Comparison of ENCODE assay signal across 23 mouse cellular contexts in the genomic region with DNA sequence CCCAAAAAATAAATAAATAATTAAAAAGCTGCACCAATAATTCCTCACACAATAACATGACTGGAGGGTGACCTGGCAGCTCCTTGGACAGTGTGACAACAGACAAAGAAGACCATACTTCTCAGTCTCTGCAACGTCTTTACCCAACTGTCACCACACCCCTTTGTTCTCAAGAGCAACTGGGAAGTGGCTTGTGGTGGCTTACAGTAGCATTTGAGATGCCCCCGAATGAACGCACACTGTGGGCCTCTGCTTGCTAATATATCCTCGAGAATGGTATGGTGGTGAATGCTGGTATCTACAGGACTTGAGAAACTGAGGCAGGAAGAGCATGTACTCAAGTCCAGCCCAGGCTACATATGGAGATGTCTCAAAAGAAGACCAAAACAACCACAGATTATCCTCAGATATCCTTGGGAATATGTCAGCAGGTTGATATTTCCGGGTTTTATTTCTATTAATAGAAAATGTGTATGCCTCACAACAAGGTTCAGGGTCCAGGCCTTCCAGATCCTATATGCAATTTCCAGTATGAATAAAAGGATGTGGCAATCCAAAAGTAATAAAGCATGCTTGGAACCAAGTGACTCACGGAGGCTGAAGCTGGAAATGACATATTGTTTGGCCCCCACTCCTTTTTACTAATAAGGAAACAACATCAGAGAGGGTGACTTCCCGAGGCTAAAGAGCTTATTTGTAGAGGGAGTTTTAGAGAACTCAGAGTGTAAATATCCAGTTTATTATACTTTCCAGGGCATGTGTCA. TPM values are rescaled to one million over a fixed set of nuclear protein-coding genes. Genes with fewer than 3 reads are reported as not detected.
A peak's percentile ranks its signal among the peaks of the same experiment; 100 is the strongest.
DNase-seq lines count a peak whose midpoint lies in the region; ATAC-seq lines count a peak whose summit lies in the region.
"Had no signal": no experiment of that assay in that cellular context is flagged by ENCODE, and none has a peak within 500 bp of the region (broad histone marks: within the 10 kb centered on the region; RNA-seq: fewer than 3 reads in every experiment).

No protein-coding gene starts in this region.

- DNase-seq in 3T3-L1 (ENCODE audit: low read depth, low spot score): peak; percentile 53
- no peak for DNase-seq in forebrain, embryonic 11.5 days (ENCODE audit: low spot score)
- DNase-seq in urinary bladder, postnatal 36 days (ENCODE audit: low spot score in 2 of 2): no peak
- no peak for DNase-seq in frontal cortex, postnatal 25 days (ENCODE audit: low spot score in 2 of 2)
- DNase-seq: adrenal gland, adult 8-10 months; cerebellum, adult 9-11 months; heart, adult 11 months; heart, postnatal 36 days; kidney, adult 2 months; kidney, postnatal 25 days; liver, embryonic 13.5 days; thymus, adult 18-20 months had no signal

- WGBS in heart, embryonic 16.5 days: 65% methylated on average over 7 of the region's 7 CpGs
- 75% methylated on average over 7 of the region's 7 CpGs for WGBS in heart, embryonic 12.5 days
- WGBS in forebrain, embryonic 11.5 days: 84% methylated on average over 7 of the region's 7 CpGs

- H3K4me3 ChIP-seq in heart, embryonic 16.5 days (ENCODE audit: low read length): no peak overlapping the region
- H3K4me3 ChIP-seq in heart, embryonic 12.5 days: no peak overlapping the region
- H3K4me3 ChIP-seq in forebrain, embryonic 11.5 days (ENCODE audit: low read depth, low read length): no peak overlapping the region
- H3K4me3 ChIP-seq: embryonic facial prominence, embryonic 12.5 days; heart, embryonic 13.5 days; hindbrain, embryonic 15.5 days; limb, embryonic 12.5 days; liver, embryonic 13.5 days; midbrain, embryonic 12.5 days had no signal

- no peaks in the 10 kb centered on the region for H3K27me3 ChIP-seq in heart, embryonic 16.5 days (ENCODE audit: control insufficient read depth, insufficient read depth, low read length)
- no peaks in the 10 kb centered on the region for H3K27me3 ChIP-seq in heart, embryonic 12.5 days (replicated peaks)
- no peaks in the 10 kb centered on the region for H3K27me3 ChIP-seq in forebrain, embryonic 11.5 days (ENCODE audit: control insufficient read depth, insufficient read depth, low read length)
- H3K27me3 ChIP-seq: embryonic facial prominence, embryonic 12.5 days; heart, embryonic 13.5 days; hindbrain, embryonic 15.5 days; limb, embryonic 12.5 days; liver, embryonic 13.5 days; midbrain, embryonic 12.5 days had no signal

- ATAC-seq in heart, embryonic 16.5 days (replicated peaks; ENCODE audit: extremely low read depth, insufficient read depth, low FRiP score): no peak
- ATAC-seq in heart, embryonic 12.5 days (ENCODE audit: insufficient number of reproducible peaks, low FRiP score): no peak
- ATAC-seq in common myeloid progenitor, adult 5-6 weeks (replicated peaks; ENCODE audit: low read depth, poor library complexity, severe bottlenecking): peak; percentile 73
- peak; percentile 55 for ATAC-seq in megakaryocyte, adult 5-6 weeks (ENCODE audit: poor library complexity, severe bottlenecking)
- ATAC-seq in forebrain, embryonic 11.5 days (replicated peaks; ENCODE audit: low FRiP score): no peak

- H3K27ac ChIP-seq in heart, embryonic 16.5 days (ENCODE audit: low read length): 0 out of 2 replicates have a peak overlapping the region, but pooled peaks have one; percentile 9
- H3K27ac ChIP-seq in heart, embryonic 12.5 days (ENCODE audit: poor library complexity, severe bottlenecking): no peak overlapping the region
- H3K27ac ChIP-seq in forebrain, embryonic 11.5 days (ENCODE audit: low read depth, low read length): no peak overlapping the region
- H3K27ac ChIP-seq: embryonic facial prominence, embryonic 12.5 days; heart, embryonic 13.5 days; hindbrain, embryonic 15.5 days; limb, embryonic 12.5 days; liver, embryonic 13.5 days; midbrain, embryonic 12.5 days had no signal

- no peaks in the 10 kb centered on the region for H3K36me3 ChIP-seq in heart, embryonic 16.5 days (ENCODE audit: control insufficient read depth, insufficient read depth)
- H3K36me3 ChIP-seq in heart, embryonic 12.5 days: no peaks in the 10 kb centered on the region
- no peaks in the 10 kb centered on the region for H3K36me3 ChIP-seq in forebrain, embryonic 11.5 days (ENCODE audit: control insufficient read depth, insufficient read depth, low read length)
- H3K36me3 ChIP-seq: embryonic facial prominence, embryonic 12.5 days; heart, embryonic 13.5 days; hindbrain, embryonic 15.5 days; limb, embryonic 12.5 days; liver, embryonic 13.5 days; midbrain, embryonic 12.5 days had no signal

- 0 out of 2 replicates have a peak, but pooled peaks cover 4% of the 10 kb centered on the region for H3K4me1 ChIP-seq in heart, embryonic 16.5 days (ENCODE audit: control insufficient read depth, insufficient read depth, low read length)
- peaks cover 9% of the 10 kb centered on the region; the same call in 1 of the 2 replicates for H3K4me1 ChIP-seq in heart, embryonic 12.5 days (replicated peaks)
- no peaks in the 10 kb centered on the region for H3K4me1 ChIP-seq in forebrain, embryonic 11.5 days (replicated peaks; ENCODE audit: control insufficient read depth, insufficient read depth, low read length)
- H3K4me1 ChIP-seq: embryonic facial prominence, embryonic 12.5 days; hindbrain, embryonic 15.5 days; midbrain, embryonic 12.5 days had no signal

- no peaks in the 10 kb centered on the region for H3K9me3 ChIP-seq in heart, embryonic 16.5 days (replicated peaks; ENCODE audit: control insufficient read depth, low read length)
- H3K9me3 ChIP-seq in heart, embryonic 12.5 days (replicated peaks): no peaks in the 10 kb centered on the region
- no peaks in the 10 kb centered on the region for H3K9me3 ChIP-seq in forebrain, embryonic 11.5 days (ENCODE audit: control insufficient read depth, low read length)
- H3K9me3 ChIP-seq: embryonic facial prominence, embryonic 12.5 days; heart, embryonic 13.5 days; hindbrain, embryonic 15.5 days; limb, embryonic 12.5 days; liver, embryonic 13.5 days; midbrain, embryonic 12.5 days had no signal

- no peak overlapping the region for H3K4me2 ChIP-seq in heart, embryonic 16.5 days (ENCODE audit: low read depth, low read length)
- H3K4me2 ChIP-seq in heart, embryonic 12.5 days: no peak overlapping the region
- no peak overlapping the region for H3K4me2 ChIP-seq in forebrain, embryonic 11.5 days (ENCODE audit: low read depth, low read length, severe bottlenecking)
- H3K4me2 ChIP-seq: embryonic facial prominence, embryonic 12.5 days; heart, embryonic 13.5 days; hindbrain, embryonic 15.5 days; limb, embryonic 12.5 days; liver, embryonic 13.5 days; midbrain, embryonic 12.5 days had no signal

- no peak overlapping the region for H3K9ac ChIP-seq in heart, embryonic 16.5 days (ENCODE audit: low read length)
- H3K9ac ChIP-seq in heart, embryonic 12.5 days: no peak overlapping the region
- no peak overlapping the region for H3K9ac ChIP-seq in forebrain, embryonic 11.5 days (ENCODE audit: low read length)
- H3K9ac ChIP-seq: embryonic facial prominence, embryonic 12.5 days; heart, embryonic 13.5 days; hindbrain, embryonic 15.5 days; limb, embryonic 12.5 days; liver, embryonic 13.5 days; midbrain, embryonic 12.5 days had no signal

RNA-seq across cellular contexts. Expression of gene Muc13, which starts 16.9 kb away (rescaled TPM):
- 0.16 and 1.5 TPM in 2 replicates for polyA plus RNA-seq in heart, embryonic 16.5 days (2015; fragmentation: Nextera tagmentation; extraction: Ambion mirVana)
- 0.12 and 0.24 TPM in 2 replicates for polyA plus RNA-seq in heart, embryonic 12.5 days (2016; fragmentation: Nextera tagmentation; extraction: Ambion mirVana)
- total RNA-seq in common myeloid progenitor, adult 5-6 weeks (2017): 185 and 198 TPM in 2 replicates
- total RNA-seq in megakaryocyte, adult 5-6 weeks (2015): 1.2 and 2.1 TPM in 2 replicates
- 0.81 and 1.8 TPM in 2 replicates for total RNA-seq in megakaryocyte, adult 5-6 weeks (2017)
- 0.07 TPM in 1 of 2 replicates, not detected in the other for polyA plus RNA-seq in forebrain, embryonic 11.5 days (2014; fragmentation: Nextera tagmentation; extraction: Ambion mirVana)
- total RNA-seq: gastrocnemius, adult 8-10 months; left cerebral cortex, postnatal 10 days had no signal

RNA-seq across cellular contexts. Expression of gene Itgb5, which starts 52.5 kb away (rescaled TPM):
- polyA plus RNA-seq in heart, embryonic 16.5 days (2015; fragmentation: Nextera tagmentation; extraction: Ambion mirVana): 29.4 and 50.3 TPM in 2 replicates
- 74.8 and 76.8 TPM in 2 replicates for polyA plus RNA-seq in heart, embryonic 12.5 days (2016; fragmentation: Nextera tagmentation; extraction: Ambion mirVana)
- 9.1 and 10.3 TPM in 2 replicates for total RNA-seq in common myeloid progenitor, adult 5-6 weeks (2017)
- total RNA-seq in megakaryocyte, adult 5-6 weeks (2015): 11.8 and 15.2 TPM in 2 replicates
- 17.2 and 20.8 TPM in 2 replicates for total RNA-seq in megakaryocyte, adult 5-6 weeks (2017)
- 28.2 and 31.5 TPM in 2 replicates for polyA plus RNA-seq in forebrain, embryonic 11.5 days (2014; fragmentation: Nextera tagmentation; extraction: Ambion mirVana)

Comparison
In these comparisons a context has a peak if more than half of its experiments do, and no peak if none do; other contexts are left out.
1. ATAC-seq: peak in common myeloid progenitor, adult 5-6 weeks (single experiment) and megakaryocyte, adult 5-6 weeks (single experiment); none in heart, embryonic 16.5 days (single experiment), heart, embryonic 12.5 days (single experiment) and forebrain, embryonic 11.5 days (single experiment).